Mouse (Mus musculus): ENCODE results near the gene Fasl. TPM values are rescaled to one million over a fixed set of nuclear protein-coding genes. Genes with fewer than 3 reads are reported as not detected.

Fasl gene
- total RNA-seq, 2 experiments from 2014 or later, result not detected

DNA sequence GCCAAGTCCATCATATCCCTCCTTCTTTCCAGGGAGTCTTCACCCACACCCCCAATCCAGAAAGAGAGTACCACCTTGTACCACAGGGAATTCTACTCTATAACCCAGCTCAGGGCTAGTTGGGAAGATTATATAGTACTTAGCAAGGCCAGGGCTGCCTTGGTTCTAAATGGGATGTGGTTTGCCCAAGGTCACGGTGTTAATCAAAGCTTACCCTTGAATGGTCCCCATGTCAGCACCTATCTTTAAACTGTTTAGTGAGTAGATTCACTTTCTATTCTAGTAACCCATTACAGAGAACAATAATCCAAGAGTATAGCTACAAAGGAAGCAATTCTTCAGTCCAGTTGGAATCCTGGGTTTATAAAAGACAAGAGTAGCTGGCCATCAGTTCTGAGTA is 23.3 kb downstream of the Fasl start:
- intact Hi-C loops (cut with DNase I), result no loop called here

GRCm38 (mm10) chr1:161761556-161761955 is 26.7 kb downstream of the Fasl start:
- no peak for DNase-seq
- intact Hi-C loops (cut with DNase I), result no loop called here

More for the DNA sequence above, 23.3 kb downstream of the Fasl start:
- DNase-seq, result no peak

GRCm38 (mm10) chr1:161756547-161756946 is 31.7 kb downstream of the Fasl start:
- no peak for DNase-seq
- intact Hi-C loops (cut with DNase I), result no loop called here

DNA sequence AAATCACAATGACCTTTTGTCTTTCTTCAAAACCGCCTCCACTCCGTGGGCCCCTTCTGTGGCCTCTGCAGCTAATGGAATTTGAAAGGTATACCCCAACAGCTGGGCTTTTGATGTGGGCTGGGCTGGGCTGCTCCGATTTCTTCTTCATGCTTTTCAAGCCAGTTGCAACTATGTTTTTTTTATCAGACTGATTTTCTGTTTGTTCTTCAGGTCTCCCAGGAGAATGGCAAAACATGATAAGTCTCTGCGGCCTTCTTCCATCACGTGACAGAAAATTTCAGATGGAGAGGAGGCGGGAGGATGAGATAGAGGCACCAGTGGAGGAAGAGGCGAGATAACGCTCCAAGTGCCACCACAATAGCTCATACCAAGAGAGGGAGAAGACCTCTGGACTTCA is 37.0 kb downstream of the Fasl start:
- DNase-seq, result no peak
- intact Hi-C loops (cut with DNase I), result no loop called here

DNA sequence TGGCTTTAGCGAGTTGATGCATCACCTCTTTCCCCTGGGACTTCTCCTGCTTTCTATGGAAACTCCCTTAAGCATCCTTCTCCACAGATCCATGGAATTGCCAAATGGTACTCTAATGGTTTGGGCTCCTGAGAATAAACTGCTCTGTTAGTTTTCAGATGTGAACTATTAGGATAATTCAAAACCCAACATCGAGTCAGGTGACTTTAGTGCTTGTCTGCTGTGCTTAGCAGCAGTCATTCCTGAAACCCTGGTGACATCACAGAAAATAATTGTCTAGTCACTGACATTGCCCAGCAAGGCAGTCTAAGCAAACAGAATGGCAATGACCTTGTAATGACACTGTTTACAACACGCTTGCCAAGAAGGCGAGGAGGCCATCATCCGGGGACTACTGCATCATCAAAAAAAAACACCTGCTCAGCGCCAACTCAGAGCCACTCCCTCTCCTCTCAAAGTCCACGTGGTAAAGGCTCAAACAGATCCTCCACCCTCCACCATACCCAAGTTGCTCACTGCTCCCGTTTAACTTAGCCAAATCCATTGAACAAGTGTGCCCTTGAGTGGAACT is 37.7 kb downstream of the Fasl start:
- intact Hi-C loops (cut with DNase I), result no loop called here
- DNase-seq, result no peak

DNA sequence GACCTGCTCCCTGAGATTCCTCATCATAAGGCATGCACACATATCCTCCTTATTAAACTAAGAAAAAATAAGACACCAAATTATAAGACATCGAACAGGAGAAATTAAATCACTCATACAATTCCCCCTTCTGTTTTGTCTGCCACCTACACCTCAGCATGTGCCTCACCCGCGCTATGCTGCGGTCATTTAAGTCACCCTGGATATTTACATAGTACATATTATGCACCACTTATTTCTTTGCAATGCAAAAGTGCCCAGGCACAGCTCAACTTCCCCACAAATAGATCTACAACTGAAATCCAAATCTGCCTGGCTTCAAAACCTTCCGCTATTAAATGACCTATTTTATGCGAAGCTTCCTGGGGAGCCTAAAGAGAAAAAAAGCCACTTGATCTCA is 39.6 kb downstream of the Fasl start:
- DNase-seq, result no peak
- intact Hi-C loops (cut with DNase I), result no loop called here

DNA sequence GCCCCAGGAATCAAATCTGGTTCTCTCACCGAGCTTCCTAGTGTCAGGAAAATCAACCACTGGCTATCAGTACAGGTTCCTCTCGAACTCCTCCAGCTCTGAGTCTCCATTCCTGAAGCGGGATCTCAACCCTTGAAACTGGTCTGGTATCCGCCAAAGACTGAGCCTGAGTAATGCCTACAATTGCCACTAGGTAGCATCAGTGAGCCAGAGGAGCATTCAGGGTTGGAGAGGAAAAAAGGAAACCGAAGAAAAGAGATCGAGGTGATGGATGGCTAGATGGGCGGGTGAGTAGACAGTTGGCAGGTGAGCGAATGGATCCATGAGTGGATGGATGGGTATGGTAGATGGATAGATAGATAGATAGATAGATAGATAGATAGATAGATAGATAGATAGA is 40.2 kb downstream of the Fasl start:
- no peak for DNase-seq
- intact Hi-C loops (cut with DNase I), result no loop called here

- no peak for DNase-seq
- intact Hi-C loops (cut with DNase I), result no loop called here
Observed at GRCm38 (mm10) chr1:161746542-161747302, 41.6 kb downstream of the Fasl start.

DNA sequence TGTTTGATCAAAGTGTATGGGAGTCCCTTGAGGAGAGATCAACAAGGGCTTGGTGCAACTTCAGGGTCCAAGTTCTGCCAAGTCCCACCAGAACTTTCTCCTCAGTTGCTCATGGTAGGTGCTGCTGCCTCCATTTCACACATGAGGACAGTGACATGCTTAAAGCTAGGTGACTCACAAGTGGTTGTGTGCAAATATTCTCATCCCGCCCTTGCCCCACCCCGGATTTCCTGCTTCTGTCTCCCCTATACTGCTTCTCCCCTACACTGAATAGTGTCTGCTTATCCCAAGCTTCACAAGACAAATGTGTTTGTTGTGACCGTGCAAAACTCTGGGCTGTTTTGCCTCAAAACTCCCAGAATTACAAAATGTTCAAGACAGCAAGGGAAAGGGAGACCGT is 43.4 kb downstream of the Fasl start:
- intact Hi-C loops (cut with DNase I), result no loop called here
- DNase-seq, result no peak

DNA sequence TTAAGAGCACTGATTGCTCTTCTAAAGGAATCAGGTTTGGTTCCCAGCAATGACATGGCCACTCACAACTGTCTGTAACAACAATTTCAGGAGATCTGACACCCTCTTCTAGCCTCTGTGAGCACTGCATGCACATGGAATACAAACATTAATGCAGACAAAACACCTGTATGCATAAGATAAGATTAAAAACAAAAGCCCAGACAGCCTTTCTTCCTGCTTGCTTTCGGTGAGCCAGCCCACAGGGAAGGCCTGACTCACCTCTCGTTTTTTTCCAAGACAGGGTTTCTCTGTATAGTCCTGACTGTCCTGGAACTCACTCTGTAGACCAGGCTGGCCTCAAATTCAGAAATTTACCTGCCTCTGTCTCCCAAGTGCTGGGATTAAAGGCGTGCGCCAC is 44.1 kb downstream of the Fasl start:
- no peak for DNase-seq
- intact Hi-C loops (cut with DNase I), result no loop called here

GRCm38 (mm10) chr1:161742481-161743267 is 45.6 kb downstream of the Fasl start:
- intact Hi-C loops (cut with DNase I), result no loop called here
- no peak for DNase-seq

DNA sequence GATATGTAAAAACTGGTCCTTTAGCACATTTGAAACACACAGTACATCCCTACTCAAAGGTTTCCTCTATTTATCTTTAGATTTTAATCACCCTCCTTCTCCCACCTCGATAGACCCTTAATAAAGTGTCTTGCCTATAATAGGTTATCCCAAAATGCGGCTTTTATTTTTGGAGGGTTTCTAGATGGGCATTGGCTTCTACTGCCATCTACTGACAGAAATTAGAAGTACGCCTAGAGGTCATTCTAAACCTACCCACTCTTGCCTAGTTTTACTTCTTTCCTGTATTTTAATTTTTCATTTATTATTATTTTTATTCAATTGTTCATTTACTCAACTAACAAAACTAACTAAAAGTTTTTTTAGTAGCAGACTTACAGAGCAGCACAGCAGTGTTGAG is 51.4 kb downstream of the Fasl start:
- intact Hi-C loops (cut with DNase I), result loop anchor here (5.0 kb wide), 2 partner anchors 50 to 340 kb away; partner anchors contain the start of gene Tnfsf4
- no peak for DNase-seq

DNA sequence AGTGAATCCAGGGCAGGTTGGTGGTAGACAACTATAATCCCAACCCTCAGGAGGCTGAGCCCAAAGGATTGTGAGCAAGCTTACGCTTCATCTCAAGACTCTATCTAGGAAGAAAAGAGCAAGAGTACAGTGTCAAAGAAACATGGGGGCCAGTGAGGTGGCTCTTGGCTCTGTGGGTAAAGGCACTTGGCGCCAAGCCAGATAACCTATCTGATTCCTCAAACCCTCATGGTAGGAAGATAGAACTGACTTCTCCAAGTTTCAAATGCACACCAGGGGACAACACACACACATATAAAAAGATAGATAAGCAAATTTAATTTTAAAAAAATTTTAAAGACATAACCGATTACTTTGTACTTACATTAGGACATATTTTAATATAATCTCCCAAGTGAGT is 52.0 kb downstream of the Fasl start:
- no peak for DNase-seq
- intact Hi-C loops (cut with DNase I), result loop anchor here (5.0 kb wide), 2 partner anchors 49 to 339 kb away; partner anchors contain the start of gene Tnfsf4

GRCm38 (mm10) chr1:161735465-161736046 is 52.7 kb downstream of the Fasl start:
- intact Hi-C loops (cut with DNase I), result loop anchor here (5.0 kb wide), 2 partner anchors 48 to 338 kb away; partner anchors contain the start of gene Tnfsf4
- DNase-seq, result no peak

GRCm38 (mm10) chr1:161734741-161735211 is 53.5 kb downstream of the Fasl start:
- DNase-seq, result no peak
- intact Hi-C loops (cut with DNase I), result loop anchor here (5.0 kb wide), 2 partner anchors 47 to 337 kb away; partner anchors contain the start of gene Tnfsf4

DNA sequence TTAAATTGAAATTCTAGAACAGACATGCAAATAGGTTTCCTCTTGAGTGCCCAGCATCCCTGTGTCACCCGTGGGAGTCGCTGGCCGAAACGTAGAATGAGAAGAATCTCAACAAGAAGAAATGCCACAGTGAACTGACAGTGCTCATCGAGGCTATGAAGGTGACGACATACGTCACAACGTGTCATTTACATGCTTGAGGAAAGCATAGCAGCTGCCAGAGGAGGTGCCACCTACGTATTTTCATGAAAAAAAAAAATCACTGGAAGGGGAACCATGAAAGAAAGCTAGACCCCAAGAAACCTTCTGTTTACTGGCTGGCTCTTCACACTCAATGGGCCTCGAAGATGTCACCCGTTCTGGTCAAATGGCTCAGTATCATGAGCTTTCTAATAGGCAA is 54.0 kb downstream of the Fasl start:
- DNase-seq, result no peak
- intact Hi-C loops (cut with DNase I), result no loop called here

Other genes with a start within 250 kb of the Fasl start
- 10 to 100 TPM in 1 of 2 experiments, 1 to 10 TPM in 1; 8.5 to 16.2 TPM for gene Suco, start 88.2 kb upstream of the Fasl start, total RNA-seq (2021)
- gene Pigc, start 180.7 kb upstream of the Fasl start, total RNA-seq (2021), result 10 to 100 TPM; 15.0 TPM
- not detected for gene 4930558K02Rik, start 191.1 kb upstream of the Fasl start, total RNA-seq (2021)

Data from gastrocnemius, postnatal 36 days (tissue).